Mouse (Mus musculus): ENCODE results near the gene Ube2u. TPM values are rescaled to one million over a fixed set of nuclear protein-coding genes. Genes with fewer than 3 reads are reported as not detected.

Ube2u gene
- total RNA-seq (2021), result not detected
- not detected in 2 replicates for polyA plus RNA-seq (2012; rRNA removed)
- long read RNA-seq, result 0 reads

GRCm38 (mm10) chr4:100478592-100479321 lies at the start of gene Ube2u:
TSS of gene Ube2u (plus strand) at chr4:100478849.
- intact Hi-C loops (cut with DNase I), result no loop called here
- no peaks in the 10 kb centered on the region for H3K4me1 ChIP-seq (ENCODE audit: control insufficient read depth, insufficient read depth, low read length)
- H3K79me2 ChIP-seq (replicated peaks; ENCODE audit: control insufficient read depth, insufficient read depth, low read length), result no peaks in the 10 kb centered on the region
- H3K36me3 ChIP-seq (ENCODE audit: control insufficient read depth, insufficient read depth, low read length), result no peaks in the 10 kb centered on the region
- no peaks in the 10 kb centered on the region for H3K27me3 ChIP-seq (ENCODE audit: control insufficient read depth, insufficient read depth, low read length)
- H3K27ac ChIP-seq, result no peak within 1 kb of the TSS
- no peak within 1 kb of the TSS for H3K9ac ChIP-seq (ENCODE audit: low read depth, low read length)
- TF ChIP-seq POLR2A (IDR thresholded peaks at IDR 0.05; ENCODE audit: insufficient read depth, low read depth, low read length) (no peak), EP300 (IDR thresholded peaks at IDR 0.05; ENCODE audit: insufficient read depth, low read depth, low read length) (no peak), CTCF (IDR thresholded peaks at IDR 0.05) (no peak)
- no peak within 1 kb of the TSS for H3K4me3 ChIP-seq
- 29% methylated on average over 15 of the region's 15 CpGs for WGBS
- DNase-seq, result peak; percentile 28 to 36

- Histone ChIP-seq H3K4me1 (ENCODE audit: control insufficient read depth, insufficient read depth, low read length) (no peaks in the 10 kb centered on the region), H3K4me3 (no peak overlapping the region), H3K9ac (ENCODE audit: low read depth, low read length) (no peak overlapping the region), H3K27me3 (ENCODE audit: control insufficient read depth, insufficient read depth, low read length) (no peaks in the 10 kb centered on the region), H3K27ac (peak overlapping the region; percentile 33), H3K36me3 (ENCODE audit: control insufficient read depth, insufficient read depth, low read length) (no peaks in the 10 kb centered on the region), H3K79me2 (replicated peaks; ENCODE audit: control insufficient read depth, insufficient read depth, low read length) (no peaks in the 10 kb centered on the region)
- DNase-seq, result peak in 1 of 2 experiments; percentile 40
- intact Hi-C loops (cut with DNase I), result no loop called here
- TF ChIP-seq EP300 (IDR thresholded peaks at IDR 0.05; ENCODE audit: insufficient read depth, low read depth, low read length) (no peak), POLR2A (IDR thresholded peaks at IDR 0.05; ENCODE audit: insufficient read depth, low read depth, low read length) (no peak), CTCF (IDR thresholded peaks at IDR 0.05) (no peak)
- WGBS, result 68% methylated on average over 2 of the region's 2 CpGs
Measured at GRCm38 (mm10) chr4:100429371-100429900, 49.2 kb upstream of the Ube2u start.

- Histone ChIP-seq H3K27me3 (ENCODE audit: control insufficient read depth, insufficient read depth, low read length) (no peaks in the 10 kb centered on the region), H3K4me3 (no peak overlapping the region), H3K27ac (no peak overlapping the region), H3K79me2 (replicated peaks; ENCODE audit: control insufficient read depth, insufficient read depth, low read length) (no peaks in the 10 kb centered on the region), H3K9ac (ENCODE audit: low read depth, low read length) (no peak overlapping the region), H3K4me1 (ENCODE audit: control insufficient read depth, insufficient read depth, low read length) (no peaks in the 10 kb centered on the region), H3K36me3 (ENCODE audit: control insufficient read depth, insufficient read depth, low read length) (no peaks in the 10 kb centered on the region)
- DNase-seq, result no peak
- intact Hi-C loops (cut with DNase I), result no loop called here
- 73% methylated on average over 8 of the region's 8 CpGs for WGBS
- TF ChIP-seq POLR2A (IDR thresholded peaks at IDR 0.05; ENCODE audit: insufficient read depth, low read depth, low read length) (no peak), CTCF (IDR thresholded peaks at IDR 0.05) (no peak), EP300 (IDR thresholded peaks at IDR 0.05; ENCODE audit: insufficient read depth, low read depth, low read length) (no peak)
Measured at GRCm38 (mm10) chr4:100435281-100436168, 43.1 kb upstream of the Ube2u start.

GRCm38 (mm10) chr4:100436169-100436547 lies 42.5 kb upstream of the Ube2u start:
- no peak for DNase-seq
- H3K27me3 ChIP-seq (ENCODE audit: control insufficient read depth, insufficient read depth, low read length), result no peaks in the 10 kb centered on the region
- no peak overlapping the region for H3K4me3 ChIP-seq
- H3K36me3 ChIP-seq (ENCODE audit: control insufficient read depth, insufficient read depth, low read length), result no peaks in the 10 kb centered on the region
- H3K79me2 ChIP-seq (replicated peaks; ENCODE audit: control insufficient read depth, insufficient read depth, low read length), result no peaks in the 10 kb centered on the region
- H3K4me1 ChIP-seq (ENCODE audit: control insufficient read depth, insufficient read depth, low read length), result no peaks in the 10 kb centered on the region
- WGBS, result 88% methylated on average over 4 of the region's 4 CpGs
- no peak overlapping the region for H3K9ac ChIP-seq (ENCODE audit: low read depth, low read length)
- no peak for TF ChIP-seq POLR2A (IDR thresholded peaks at IDR 0.05; ENCODE audit: insufficient read depth, low read depth, low read length)
- no peak for TF ChIP-seq CTCF (IDR thresholded peaks at IDR 0.05)
- no peak for TF ChIP-seq EP300 (IDR thresholded peaks at IDR 0.05; ENCODE audit: insufficient read depth, low read depth, low read length)
- no peak overlapping the region for H3K27ac ChIP-seq
- intact Hi-C loops (cut with DNase I), result no loop called here

- intact Hi-C loops (cut with DNase I), result no loop called here
- 32% methylated on average over 3 of the region's 3 CpGs for WGBS
- TF ChIP-seq CTCF (IDR thresholded peaks at IDR 0.05) (no peak), EP300 (IDR thresholded peaks at IDR 0.05; ENCODE audit: insufficient read depth, low read depth, low read length) (no peak), POLR2A (IDR thresholded peaks at IDR 0.05; ENCODE audit: insufficient read depth, low read depth, low read length) (no peak)
- Histone ChIP-seq H3K4me1 (ENCODE audit: control insufficient read depth, insufficient read depth, low read length) (no peaks in the 10 kb centered on the region), H3K79me2 (replicated peaks; ENCODE audit: control insufficient read depth, insufficient read depth, low read length) (no peaks in the 10 kb centered on the region), H3K4me3 (no peak overlapping the region), H3K27me3 (ENCODE audit: control insufficient read depth, insufficient read depth, low read length) (no peaks in the 10 kb centered on the region), H3K9ac (ENCODE audit: low read depth, low read length) (no peak overlapping the region), H3K27ac (no peak overlapping the region), H3K36me3 (ENCODE audit: control insufficient read depth, insufficient read depth, low read length) (no peaks in the 10 kb centered on the region)
- DNase-seq, result no peak
Measured at GRCm38 (mm10) chr4:100446897-100447296, 31.8 kb upstream of the Ube2u start.

Data from heart, adult 2 months (tissue).